Mouse (Mus musculus) kidney, postnatal 14 days (tissue): Measurements from ENCODE around the gene Ccdc65.

Source experiments
- DNase-seq: peaks from one replicate; pipeline ENCODE4 v3.0.0; 2022; ENCODE audit warnings: mixed read lengths

The Ccdc65 gene

GRCm38 (mm10) chr15:98695726-98696125, 12.3 kb upstream of the Ccdc65 start:
- DNase-seq: peak; percentile 86

DNA sequence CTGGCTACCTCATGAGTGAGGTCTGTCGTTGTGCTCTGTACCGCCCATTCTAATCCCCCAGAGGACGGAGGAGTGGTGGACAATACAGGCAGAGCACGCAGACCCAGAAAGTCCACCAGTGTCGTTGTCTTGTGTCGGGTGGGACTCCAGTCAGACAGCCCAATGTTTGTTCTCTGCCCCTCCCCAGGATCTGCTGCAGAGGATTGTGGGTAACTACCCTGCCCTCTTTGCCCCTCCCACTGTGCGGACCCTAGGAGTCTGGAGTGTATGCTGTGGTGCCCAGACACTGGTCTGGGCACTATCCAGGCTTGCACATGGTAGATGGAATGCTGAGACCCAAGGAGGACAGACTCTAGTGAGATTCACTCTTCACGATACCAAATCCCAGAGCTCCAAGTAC, 11.8 kb upstream of the Ccdc65 start:
- DNase-seq: no peak

DNA sequence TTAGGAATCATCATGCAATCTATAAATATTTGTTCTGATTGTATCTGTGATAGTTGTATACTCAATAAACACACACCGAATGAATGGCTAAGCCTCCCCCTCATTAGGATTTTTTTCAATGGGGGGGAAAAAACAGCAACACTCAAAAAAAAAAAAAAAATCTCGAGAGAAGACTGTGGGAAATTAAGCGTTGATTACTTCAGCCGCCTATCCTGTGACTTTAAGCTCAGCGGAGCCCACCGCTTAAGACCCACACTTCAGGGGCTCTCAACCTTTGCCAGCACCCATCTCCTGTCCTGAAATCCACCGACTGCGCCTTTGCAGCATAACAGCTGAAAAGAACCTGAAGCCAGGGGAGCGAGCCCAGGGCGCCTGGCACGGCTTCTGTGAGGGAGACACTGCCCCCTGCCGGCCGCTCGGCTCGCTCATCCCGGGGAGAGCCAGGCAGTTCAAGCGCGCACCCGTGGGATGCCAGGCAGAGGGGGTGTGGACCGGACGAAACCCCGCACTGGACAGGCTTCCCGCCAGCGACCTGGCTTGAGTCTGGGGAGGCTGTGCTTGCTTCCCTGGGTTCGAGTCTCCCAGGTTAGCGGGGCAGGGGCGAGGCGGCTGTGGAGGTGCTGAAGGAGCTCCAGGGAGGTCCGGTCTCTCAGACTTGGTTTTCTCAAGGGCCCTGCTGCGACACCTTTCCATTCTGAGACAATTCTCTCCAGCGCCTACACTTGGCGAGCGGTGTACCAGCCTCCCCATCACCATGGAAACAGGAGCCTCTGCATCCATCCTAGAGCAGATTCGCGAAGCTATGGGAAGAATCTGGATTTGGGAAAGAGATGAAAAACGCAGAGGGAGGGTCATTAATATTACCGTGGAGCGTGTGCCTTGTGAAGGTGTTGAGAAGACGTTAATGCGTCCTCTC, 8.6 kb upstream of the Ccdc65 start:
- DNase-seq: peak; percentile 91

- no peak for DNase-seq
Observed at GRCm38 (mm10) chr15:98704312-98704711, 3.7 kb upstream of the Ccdc65 start.

DNA sequence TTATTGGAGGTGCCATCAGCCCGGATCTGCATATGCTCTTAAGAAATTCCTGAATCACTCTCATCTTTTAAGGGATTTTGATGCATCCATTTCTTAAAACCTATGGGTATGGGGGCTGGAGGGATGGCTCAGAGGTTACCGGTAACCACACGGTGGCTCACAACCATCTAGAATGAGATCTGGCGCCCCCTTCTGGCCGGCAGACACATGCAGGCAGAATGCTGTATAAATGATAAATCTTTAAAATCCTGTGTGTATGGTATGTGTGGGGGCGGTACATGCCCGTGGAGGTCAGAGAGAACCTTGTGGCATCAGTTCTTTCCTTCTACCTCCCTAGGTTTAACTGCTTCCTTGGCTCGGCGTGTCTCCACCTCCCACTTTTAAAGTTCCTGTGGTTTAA, 2.4 kb downstream of the Ccdc65 start:
- DNase-seq: peak; percentile 73

- DNase-seq: peak; percentile 56
Observed at GRCm38 (mm10) chr15:98714230-98714652, 6.2 kb downstream of the Ccdc65 start.

- no peak for DNase-seq
Observed at GRCm38 (mm10) chr15:98717301-98717700, 9.3 kb downstream of the Ccdc65 start.

GRCm38 (mm10) chr15:98722191-98722590, 14.2 kb downstream of the Ccdc65 start:
- no peak for DNase-seq

GRCm38 (mm10) chr15:98722854-98723253, 14.8 kb downstream of the Ccdc65 start:
- DNase-seq: peak; percentile 47

DNA sequence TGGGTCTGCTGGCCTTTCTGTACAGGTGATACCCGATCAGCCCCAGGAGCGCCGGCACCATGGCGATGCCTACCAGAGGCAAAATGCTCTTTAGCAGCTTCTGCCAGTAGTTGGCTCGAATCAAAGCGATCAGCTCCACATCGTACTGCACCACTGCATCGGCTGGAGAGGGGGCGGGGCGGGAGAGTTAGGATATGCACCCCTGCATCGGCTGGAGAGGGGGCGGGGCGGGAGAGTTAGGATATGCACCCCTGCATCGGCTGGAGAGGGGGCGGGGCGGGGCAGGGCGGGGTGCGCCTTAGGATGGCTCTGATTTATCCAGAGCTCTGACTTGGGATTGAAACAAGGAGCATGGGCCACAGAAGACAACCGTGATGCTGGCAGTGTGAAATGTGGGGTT, 16.4 kb downstream of the Ccdc65 start:
- DNase-seq: no peak

GRCm38 (mm10) chr15:98726079-98726478, 18.1 kb downstream of the Ccdc65 start:
- no peak for DNase-seq

DNA sequence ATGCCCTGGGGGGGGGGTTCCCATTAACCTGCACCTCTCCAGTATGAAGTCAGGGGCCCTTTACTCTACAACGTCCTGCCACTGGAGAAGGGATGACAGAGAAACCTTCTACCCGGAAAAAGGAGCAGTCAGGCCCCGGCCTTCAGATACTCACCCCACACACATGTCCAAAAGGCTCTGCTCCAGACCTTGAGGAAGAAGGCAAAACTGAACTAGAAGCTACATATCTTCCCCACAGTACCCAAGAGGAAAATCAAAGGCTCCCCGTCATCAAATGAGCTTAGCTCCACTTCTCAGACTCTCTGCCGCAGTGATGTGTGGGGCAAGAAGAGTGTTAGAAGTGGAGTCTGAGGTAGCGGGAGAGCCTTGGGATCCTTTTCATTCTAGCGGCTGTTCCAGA, 18.7 kb downstream of the Ccdc65 start:
- no peak for DNase-seq

GRCm38 (mm10) chr15:98727443-98728321, 19.7 kb downstream of the Ccdc65 start, which contains the start of gene Fkbp11:
Gene Fkbp11, minus strand, starts transcription at chr15:98728198.
- peak; percentile 81 for DNase-seq

- peak; percentile 60 for DNase-seq
Observed at GRCm38 (mm10) chr15:98728366-98728765, 20.4 kb downstream of the Ccdc65 start.

DNA sequence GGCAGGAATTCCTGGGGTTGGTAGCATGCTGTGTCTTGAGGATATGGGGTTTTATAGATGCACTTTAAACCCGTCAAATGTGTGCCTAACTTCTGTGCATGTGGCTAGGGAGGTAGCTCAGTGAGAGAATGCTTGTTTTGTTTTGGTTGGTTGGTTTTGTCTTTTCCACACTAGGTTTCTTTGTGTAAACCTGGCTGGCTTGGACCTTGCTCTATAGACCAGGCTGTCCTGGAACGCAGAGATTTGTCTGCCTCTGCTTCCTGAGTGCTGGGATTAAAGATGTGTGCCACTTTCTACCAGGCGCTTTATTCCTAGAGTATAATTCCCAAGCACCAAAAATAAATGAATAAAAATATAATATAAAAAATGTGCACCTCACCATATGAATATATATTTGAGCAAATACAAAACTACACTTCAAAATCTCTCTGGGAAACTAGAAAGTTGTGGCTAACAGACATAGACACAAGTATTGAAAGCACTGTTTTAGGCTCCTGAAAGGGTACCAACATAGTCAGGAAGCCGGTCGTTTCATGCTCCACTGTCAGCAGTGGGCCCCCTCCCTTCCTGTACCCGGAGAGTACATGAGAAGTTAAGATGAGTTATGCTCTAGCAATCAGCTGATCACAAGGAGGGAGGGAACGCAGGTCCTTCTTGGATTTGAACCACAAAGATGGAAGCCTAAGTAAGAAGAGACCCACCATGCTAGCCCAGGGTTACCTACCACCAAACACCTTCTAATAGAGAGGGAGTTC, 22.0 kb downstream of the Ccdc65 start:
- DNase-seq: no peak

DNA sequence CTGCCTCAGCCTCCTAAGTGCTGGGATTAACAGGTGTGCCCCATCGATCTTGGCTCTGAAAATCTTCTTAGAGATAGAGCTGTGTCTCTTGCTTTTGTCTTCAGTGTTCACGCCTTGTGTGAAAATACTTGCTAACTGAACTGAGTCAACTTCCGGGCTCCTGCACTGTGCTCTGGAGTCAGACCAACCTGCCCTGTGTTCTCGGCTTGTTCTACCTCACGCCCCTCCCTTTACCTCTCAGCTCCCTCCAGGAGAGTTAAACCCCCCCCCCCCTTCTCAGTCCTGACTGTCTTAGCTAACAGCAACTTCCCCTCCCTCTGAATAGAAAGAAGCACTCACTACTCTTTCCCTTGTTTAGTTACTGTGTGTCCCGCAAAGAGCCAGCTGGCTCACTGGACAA, 22.8 kb downstream of the Ccdc65 start:
- no peak for DNase-seq

DNA sequence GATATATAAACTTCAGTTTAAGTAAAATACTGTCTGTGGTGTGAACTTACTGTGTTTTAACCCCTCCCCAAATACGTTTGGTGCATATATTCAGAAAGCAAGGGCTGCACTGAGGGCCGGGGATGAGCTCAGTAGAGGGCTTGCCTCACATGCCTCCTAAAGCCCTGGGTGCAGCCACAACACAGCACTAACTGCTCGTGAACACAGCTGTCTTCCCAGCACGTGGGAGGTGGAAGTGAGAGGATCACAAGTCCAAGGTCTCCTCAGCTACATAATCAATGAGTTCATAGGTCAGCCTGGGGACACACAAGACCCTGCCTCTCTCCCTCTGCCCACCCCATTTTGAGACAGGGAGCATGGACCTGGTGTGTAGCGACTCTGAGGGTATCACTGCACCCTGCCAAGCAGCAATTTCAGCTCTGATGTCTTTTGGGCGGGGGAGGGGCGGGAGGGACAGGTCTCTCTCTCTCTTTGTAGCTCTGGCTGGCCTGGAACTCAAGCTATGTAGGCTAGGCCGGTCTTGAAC, 24.1 kb downstream of the Ccdc65 start:
- no peak for DNase-seq

DNA sequence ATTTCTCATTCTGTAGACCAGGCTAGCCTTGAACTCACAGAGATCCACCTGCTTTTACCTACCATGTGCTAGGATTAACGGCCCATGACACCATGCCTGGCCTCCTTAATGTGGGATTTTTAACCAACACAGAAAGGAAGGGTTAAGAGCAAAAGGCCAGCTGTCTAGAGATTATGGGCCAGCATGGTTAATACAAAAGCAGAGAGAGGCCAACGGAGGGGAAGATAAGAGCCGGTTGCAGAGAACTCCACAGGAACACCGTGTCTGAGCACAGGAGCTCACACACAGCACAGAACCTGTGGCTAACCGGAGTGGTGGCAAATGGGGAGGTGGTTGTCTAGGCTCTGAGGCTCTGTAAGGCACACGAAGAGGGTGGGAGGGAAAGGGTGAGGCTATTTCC, 25.4 kb downstream of the Ccdc65 start:
- DNase-seq: no peak

GRCm38 (mm10) chr15:98733976-98734566, 26.1 kb downstream of the Ccdc65 start:
- peak; percentile 36 for DNase-seq

GRCm38 (mm10) chr15:98736521-98736920, 28.5 kb downstream of the Ccdc65 start:
- DNase-seq: peak; percentile 43

- DNase-seq: peak; percentile 60
Observed at GRCm38 (mm10) chr15:98737881-98738280, 29.9 kb downstream of the Ccdc65 start.

DNA sequence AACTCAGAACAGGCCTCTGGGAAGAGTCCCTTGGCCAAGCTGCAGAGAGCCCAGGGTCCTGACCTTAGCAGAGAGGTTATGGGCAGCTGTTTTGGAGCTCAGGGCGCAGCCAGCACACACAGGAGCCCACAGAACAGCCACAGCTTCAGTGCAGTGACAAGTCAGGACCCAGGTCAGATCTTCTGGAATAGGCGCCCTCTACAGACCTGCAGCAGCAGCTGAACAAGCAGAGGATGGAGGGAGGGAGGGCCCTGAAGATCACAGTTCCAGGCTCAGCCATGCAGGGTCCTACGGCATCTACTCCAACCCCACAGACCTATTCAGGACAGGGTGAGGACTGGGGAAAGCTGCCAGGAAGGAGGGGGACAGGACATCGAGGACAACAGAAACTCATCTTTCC, 30.8 kb downstream of the Ccdc65 start:
- DNase-seq: no peak
